Mouse (Mus musculus) left cerebral cortex, adult 18-20 months (tissue): ENCODE data around the gene Elmsan1. TPM values are rescaled to one million over a fixed set of nuclear protein-coding genes. Genes with fewer than 3 reads are reported as not detected.
"Not testable (repeated sequence)": the region's sequence is repeated elsewhere in the genome, so short reads cannot be mapped to it uniquely, and the experiment has no call there.

Experiments
- DNase-seq, 2 experiments: peaks; one replicate each; pipeline ENCODE4 v3.0.0; 2021 to 2022; ENCODE audit warnings: low spot score in 2 of 2, mixed read lengths in 1 of 2
- long read RNA-seq, 2 experiments: library from polyadenylated mRNA; stranded (forward); transcript quantifications; one replicate each; pipeline ENCODE4 v2.0.0; 2021
- total RNA-seq, 2 experiments: library from RNA; stranded (reverse); gene quantifications; 2 replicates each; pipeline ENCODE4 v1.2.3; 2021

Elmsan1 gene
- total RNA-seq, result 10 to 100 TPM; 18.2 to 19.8 TPM
- long read RNA-seq, experiment 1, partial matches to known transcripts, result 3 of 11 reads
- long read RNA-seq, experiment 1, other reads (novel, unspliced or antisense), result 8 of 11 reads
- long read RNA-seq, experiment 2, full-length matches to known transcripts, result 1 of 7 reads
- long read RNA-seq, experiment 2, partial matches to known transcripts, result 4 of 7 reads
- long read RNA-seq, experiment 2, other reads (novel, unspliced or antisense), result 2 of 7 reads

DNA sequence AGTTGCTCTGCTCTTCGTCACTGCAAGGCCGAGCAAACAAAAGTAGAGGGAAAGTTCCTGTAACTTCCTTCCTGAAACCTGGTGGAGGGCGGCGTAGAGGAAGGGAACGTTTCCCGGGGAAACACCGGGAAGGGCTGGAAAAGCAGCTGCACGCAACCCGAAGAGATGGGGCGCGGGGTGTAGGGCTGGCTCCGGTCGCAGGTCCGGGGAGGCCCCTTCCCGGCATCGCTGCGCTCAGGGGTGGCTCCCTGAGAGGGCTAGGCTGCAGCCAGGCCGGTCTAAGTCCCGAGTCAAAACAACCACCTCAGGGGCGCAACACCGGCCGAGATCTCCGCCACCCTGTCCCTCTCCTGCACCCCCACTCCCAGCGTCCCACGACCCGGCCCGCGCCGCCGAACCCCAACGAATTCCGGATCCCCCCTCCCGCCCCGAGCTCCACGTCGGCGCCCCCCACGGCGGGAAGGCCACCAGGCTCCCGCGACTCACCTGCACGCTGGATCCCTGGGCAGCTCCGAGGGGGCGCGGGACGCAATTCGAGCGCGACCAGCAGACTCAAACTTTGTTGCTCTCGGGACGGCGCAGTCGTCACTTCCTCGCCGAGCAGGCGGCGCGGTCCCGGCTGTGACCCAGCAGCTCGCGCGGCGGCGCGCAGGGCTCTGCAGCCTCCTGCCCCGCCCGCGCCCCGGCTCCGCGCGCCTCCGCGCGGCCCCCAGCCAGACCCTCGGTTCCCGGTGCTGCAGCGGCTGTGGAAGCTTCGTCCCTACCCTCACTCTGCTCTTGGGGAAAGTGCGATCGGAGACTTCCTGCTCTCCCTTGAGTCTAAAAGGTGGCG lies at the start of gene Elmsan1:
TSS of gene Elmsan1 (minus strand) at position 593 of the 832 bp plus-strand sequence.
- peak; percentile 47 to 69 for DNase-seq

DNA sequence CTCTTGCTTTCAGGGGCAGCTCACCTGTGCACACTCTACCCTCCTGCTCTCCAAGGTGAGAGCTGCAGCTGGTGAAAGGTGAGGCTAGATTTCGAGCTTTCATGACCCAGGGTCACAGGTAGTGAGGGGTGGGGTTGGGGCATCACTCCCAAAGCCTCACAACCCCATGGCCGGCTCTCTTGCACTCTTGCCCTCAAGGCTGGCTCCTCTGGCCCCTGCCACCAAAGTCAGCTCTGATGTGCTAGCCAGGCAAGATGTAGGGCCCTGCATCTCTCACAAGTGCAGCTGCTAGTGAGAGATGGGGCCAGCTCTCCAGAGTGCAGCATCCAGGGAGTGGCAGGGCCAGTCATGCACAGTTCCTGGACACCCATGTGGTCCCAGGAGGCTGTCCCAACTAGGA lies 48.6 kb upstream of the Elmsan1 start:
- no peak for DNase-seq

DNA sequence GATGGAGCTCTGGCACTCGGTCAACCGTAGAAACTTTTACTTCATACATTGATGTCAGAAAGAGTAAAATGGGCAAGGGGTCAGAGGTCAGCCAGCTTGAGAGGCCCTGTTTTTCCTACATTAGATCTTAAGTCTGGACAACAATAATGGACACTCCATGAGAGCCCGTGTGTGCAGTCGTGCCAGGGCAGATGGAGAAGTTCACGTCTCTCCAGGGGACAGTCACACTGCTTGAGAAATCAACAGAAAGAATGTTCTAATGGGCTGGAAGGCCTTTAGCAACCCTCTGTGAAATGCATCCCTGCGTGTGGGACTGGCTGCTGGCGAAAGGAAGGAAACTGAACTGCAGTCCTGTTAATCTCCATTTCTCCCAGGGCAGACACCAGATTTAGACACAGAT lies 41.7 kb upstream of the Elmsan1 start:
- DNase-seq, result no peak

DNA sequence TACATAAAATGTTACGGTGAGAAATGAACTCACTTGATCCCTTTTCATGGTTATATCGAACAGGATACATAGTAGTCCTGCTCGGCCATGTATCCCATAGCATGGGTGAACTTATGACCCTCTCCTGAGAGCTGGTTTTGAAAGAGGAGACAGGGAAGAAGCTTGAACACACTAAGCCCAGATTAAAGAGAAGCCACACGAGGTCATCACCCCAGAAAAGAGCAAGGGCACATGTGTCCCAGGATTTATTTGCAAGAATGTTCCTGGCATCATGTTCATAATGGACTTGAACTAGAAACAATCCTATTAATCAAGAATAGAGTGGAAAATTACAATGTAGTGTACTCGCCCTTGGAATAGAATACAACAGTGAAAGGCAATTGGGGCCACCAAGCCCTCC lies 36.2 kb upstream of the Elmsan1 start:
- DNase-seq, result no peak

DNA sequence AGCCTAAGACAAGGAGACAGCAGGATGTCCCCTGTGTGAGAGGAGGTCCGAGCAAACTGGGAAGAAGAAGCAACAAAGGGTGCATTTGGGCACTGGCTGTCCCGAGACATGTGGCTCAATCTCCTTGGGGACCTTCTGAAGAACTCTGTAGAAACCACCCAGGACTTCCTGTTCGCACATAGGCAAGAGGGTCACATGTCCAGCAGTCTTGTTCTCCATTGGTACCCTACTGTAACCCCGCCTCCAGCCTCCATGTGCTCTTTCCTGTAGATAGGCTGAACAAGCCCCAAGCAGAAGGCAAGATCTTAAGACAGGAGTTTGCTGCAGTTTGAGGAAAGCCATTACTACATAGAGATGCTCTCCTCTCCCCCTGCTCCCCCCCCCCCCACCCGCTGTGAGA lies 34.1 kb upstream of the Elmsan1 start:
- DNase-seq, result no peak

DNA sequence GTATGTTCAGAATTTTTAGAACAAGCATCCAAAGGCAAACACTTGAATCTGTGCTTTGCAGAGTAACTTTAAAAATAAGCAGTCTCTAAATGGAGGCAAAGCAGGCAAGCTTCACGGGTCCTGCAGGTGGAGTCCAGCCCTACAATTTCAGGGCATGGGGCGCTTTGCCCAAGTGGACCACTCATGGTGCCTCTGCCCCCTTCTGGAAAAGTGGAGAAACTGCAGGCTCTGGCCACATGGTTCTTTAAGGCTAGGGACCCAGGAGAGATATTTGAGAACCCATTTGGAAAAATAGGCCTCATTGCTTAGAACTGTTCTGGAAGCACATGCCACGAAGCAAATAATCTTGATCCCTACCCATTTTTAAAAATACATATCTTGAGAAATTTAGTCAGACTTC lies 30.5 kb upstream of the Elmsan1 start:
- DNase-seq, result peak; percentile 28 to 47

DNA sequence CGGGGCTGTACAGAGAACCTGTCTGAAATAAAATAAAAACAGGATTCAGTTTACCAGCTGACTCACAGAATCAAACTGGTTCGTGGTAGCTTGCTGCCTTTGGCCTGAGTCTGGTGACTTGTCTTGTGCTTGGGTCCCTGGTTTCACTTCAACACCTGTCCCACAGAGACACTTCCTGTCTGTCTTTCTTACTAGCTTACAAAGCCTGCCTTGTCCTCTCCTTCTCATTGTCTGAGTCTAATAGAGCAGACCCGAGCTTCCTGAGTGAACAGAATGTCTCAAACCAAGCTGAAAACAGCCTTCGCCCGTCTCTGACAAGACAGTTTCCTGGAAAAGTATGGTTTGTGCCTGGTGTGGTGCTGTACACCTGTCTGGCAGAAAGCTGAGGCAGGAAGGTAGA lies 27.0 kb upstream of the Elmsan1 start:
- no peak for DNase-seq

DNA sequence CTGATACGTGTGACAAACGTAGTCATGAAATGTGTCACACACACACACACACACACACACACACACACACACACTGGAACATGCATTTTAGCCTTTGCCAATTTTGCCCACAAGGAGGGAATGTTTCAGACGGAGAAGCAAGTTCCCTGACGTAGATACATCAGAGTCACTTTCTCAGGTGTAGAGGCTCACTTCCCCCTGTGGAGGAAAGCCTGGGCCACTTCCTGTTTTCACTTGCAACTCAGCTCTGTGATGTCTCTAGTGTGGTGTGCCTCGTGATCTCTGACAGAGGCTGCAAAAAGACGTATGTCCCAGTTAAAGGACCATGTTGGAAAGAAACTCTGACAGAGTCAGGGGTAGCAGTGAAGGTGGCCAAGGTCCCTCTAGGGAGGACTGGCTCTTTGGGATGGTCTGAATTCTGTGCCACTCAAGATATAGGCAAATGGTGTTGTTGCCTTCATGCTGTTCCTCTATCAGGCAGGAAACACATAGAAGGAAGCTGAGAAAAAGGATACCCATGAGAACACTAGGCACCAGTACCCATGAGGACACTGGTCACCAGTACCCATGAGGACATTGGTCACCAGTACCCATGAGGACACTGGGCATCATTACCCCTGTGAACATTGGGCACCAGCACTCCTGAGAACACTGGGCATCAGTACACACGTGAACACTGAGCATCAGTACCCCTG lies 24.5 kb upstream of the Elmsan1 start:
- no peak for DNase-seq

DNA sequence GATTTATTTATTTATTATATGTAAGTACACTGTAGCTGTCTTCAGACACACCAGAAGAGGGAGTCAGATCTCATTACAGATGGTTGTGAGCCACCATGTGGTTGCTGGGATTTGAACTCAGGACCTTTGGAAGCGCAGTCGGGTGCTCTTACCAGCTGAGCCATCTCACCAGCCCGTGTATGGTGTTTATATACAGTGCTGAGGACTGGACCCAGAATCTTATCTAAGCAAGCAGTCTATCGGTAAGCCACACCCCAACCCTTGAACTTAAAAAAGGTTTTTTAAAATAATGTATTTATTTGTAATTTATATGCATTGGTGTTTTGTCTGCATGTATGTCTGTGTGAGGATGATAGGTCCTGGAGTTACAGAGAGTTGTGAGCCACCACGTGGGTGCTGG lies 18.4 kb upstream of the Elmsan1 start:
- DNase-seq, result not testable (repeated sequence)

DNA sequence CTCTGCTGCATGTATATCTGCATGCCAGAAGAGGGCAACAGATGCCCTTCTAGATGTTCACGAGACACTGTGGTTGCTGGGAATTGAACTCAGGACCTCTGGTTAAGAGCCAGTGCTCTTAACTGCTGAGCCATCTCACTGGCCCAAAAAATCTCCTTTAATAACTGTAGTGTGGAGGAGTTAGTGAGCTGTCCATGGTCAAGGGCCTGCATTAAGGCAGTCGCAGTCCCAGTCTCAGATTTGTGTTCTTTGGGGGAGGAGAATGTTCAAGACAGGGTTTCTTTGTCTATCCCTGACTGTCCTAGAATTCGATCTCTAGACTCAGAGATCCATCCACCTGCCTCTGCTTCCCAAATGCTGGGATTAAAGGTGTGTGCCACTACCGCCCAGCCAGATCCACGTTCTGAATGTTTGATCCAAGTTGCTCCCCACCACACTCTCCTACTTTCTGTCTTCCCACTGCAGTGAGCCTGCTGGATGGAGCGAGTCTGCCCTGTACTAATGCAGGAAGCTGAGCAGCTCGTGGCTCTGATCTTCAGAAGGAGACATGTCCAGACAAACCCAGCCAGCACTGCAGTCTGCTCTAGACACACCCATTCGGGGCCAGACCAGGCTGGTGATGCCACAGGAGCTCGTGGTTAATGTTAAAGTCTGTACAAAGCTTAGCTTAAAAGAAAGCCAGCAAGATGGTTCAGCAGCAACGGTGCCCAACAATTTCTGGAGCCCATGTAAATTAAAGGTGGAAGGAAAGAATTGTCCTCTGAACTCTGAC lies 17.5 kb upstream of the Elmsan1 start:
- DNase-seq, result no peak

DNA sequence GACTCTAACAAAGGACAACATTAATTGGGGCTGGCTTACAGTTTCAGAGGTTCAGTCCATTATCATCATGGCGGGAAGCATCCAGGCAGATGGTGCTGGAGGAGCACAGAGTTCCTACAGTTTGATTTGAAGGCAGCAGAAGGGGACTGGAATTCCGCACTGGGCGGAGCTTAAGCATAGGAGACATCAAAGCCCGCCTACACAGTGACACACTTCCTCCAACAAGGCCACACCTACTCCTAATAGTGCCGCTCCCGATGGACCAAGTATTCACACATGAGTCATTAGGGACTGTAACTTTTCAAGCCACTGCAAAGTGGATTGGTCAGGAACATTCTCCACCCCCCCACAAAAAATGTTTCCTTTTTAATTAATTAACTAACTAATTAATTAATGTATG lies 16.9 kb upstream of the Elmsan1 start:
- no peak for DNase-seq

DNA sequence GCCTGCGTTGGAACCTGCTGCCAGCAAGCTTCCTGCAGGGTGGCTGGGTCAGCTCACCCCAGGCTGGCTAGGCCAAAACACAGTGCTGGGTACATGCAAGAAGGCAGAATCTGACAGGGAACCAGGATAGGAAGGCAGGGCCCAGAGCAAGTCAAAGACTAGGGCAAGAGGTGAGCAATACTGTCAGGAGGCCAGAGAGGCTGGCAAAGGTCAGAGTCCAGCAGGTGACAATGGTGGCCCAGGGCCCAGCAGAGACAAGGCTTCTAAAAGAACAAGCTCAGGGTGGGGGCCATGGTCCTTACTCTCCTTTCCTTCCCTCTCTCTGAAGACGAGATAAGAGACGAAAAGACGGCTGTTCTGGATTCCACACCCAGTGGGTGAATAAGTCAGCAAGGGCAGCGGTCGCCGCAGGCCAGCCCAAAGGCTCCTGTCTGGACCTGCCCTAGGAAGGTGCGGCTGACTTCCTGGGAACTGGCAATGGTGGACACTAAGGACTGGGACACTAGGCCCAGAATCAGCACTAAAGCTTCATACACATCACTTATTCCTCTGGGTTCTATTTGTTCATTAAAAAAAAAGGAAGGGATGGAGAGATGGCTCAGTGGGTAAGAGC lies 14.9 kb upstream of the Elmsan1 start:
- DNase-seq, result no peak

DNA sequence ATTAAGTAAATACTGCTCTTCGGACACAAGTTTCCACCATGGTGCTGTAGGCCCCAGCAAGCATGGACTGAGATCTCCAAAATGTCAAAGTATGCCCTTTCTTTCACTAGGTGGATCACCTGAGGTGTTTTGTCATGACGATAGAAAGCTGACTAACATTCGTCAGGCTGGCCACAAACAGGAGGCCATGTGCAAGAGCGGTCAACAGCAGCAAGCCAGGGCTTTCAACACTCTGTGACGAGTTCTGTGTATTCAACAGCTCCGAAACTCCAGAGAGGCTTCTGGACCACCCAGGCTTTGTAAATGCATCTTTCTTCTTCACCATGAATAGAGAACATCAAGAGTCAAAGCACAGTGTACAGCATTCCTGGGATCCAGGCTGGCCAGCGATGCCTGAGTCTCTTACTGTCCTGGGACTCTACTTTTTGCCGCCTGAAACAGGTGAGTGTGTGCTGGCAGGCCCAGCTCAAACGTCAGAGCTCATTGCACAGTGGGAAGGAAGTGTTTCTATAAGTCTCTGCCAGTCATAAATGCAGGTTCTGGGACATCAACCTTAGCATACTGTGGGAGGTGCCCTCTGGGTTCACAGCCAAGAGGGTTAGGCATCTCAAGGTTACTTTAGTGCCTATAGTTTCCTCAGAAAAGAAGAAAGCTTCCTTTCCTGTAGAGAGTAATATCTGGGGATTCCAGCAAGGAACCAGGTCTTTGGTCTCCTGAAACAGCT lies 7.6 kb upstream of the Elmsan1 start:
- no peak for DNase-seq

DNA sequence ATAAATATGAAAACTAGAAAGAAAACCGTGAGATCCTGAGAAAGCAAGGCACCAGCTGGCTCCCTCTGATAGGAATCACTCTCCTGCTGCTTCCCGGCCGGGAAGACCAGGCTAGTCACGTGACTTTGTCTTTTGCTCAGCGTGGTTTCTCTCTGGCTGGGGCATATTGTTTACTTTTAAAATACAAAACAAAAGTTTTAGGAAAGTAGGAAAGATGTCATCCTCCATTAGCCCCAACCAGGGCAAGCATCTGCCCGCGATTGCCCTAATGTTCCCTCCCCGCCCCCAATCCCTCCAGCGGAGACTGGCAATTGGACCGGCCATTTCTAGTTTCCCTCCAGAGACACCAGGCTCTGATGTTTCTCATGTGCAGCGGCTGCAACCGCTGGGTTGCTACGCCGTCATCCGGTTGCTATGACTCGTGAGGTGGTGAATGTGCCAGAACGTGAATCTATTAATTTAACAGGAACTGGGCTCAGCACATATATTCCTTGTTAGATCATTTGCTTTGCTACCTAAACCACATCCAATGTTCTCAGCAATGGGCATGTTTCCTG lies 3.8 kb upstream of the Elmsan1 start:
- peak in 1 of 2 experiments; percentile 29 for DNase-seq

DNA sequence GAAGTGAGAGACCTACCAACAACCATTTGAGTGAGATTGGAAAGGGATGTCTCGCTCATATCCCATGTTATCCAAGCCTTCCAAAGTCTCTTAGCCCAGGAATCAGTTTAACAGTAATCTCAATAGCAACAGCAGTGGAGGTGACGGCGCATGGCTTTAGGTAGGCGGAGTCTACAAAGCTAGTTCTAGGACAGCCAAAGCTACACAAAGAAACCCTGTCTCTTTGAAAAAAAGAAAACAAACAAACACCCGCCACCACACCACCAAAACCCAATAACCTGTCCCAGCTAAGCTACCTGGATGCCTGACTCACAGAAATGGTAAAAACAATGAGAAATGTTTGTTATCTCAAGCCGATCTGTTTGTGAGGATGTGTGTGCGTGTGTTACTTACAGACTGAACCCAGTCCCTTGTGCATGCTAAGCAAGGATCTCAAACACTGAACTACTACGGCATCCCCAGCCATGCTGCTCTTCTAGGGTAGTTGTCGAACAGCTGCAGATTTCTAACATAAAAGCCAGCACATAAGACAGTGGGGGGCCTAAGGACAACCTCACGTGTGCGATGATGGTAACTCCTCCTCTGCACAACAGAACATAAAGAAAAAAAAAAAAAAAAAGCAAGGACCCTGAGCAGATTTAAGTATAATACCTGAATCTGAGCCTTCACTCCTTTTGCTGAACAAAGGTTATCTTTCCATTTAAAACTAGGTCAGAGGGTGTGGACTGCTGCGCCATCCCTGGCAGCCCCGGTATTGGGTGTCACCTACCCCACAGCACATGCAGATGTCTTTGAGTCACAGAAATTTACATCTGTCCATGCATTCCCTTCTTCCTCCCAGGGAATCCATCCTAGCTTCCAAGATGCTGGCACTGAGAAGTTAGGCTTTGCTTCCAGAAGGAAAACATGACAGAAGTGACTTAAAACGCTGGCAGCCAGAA lies 2.5 kb upstream of the Elmsan1 start:
- no peak for DNase-seq

DNA sequence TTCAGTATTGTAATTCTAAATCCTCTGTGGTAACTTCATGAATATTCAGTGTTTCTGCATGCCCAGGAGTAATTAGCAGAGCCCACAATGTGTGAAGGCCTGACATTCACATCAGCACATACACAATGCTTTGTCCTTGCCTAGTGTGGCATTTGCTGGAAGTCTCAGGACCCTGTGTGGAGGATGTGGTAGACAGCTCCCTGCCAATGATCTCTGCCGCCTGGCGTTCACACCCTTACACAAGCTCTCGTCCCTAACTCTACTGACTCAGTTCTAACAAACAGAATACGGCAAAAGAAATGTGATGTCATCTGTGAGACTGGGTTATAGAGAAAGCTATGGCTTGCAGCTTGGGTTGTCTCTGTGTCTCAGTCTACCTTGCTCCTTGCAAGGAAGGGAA lies 1.8 kb upstream of the Elmsan1 start:
- DNase-seq, result no peak

DNA sequence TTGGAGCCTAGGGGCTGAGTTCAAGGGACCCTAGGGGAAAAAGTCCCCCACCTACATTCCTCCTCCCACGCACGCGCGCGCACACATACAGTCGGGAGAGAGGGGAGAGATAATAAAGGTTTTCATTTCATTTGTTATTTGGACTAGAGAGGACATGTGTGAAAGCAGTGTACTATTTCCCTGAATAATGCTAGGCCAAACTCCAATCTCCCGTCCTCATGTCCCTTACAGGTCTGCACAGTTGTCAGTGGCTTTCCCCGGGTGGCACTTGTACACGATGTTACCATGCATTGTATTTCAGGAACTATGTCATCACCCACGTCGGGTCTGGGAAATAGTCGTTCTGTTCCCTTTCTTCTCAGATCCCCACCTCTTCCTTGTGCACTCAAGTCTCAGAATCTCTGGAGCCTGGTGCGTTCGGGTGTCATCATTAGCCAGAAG lies 460 bp upstream of the Elmsan1 start:
- peak; percentile 19 to 33 for DNase-seq

DNA sequence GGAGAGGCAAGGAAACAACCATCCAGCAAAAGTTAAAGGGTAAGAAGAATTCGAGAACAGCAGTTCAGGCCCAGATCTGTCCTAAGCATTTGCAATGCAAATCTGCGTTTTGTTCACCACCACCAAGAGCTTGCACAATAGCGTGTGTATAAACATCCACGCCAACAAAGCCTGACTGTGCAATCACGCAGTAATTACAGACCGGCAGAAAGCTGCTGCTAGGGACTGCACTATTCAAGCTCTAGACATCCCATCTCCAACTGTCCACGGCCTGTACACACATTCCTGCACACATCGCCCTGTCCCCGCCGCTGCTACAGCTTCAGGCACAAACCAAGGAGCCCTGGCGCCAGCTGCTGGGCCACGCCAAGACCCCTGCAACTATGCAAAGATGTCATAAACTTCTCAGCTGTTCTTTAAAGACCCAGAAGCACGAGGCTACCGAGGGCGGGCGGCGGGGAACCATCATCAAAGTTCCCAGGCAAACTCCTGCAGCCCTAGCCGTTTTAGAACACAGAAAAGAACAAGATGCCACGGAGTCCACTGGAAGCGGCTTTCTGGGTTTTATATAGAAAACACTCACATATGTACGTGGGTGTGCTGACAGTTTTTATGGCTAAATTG lies 1.1 kb downstream of the Elmsan1 start:
- DNase-seq, result peak; percentile 42 to 67
